Mouse (Mus musculus) kidney, adult 2 months (tissue): Measurements from ENCODE around the gene Faiml. TPM values are rescaled to one million over a fixed set of nuclear protein-coding genes. Genes with fewer than 3 reads are reported as not detected.

ENCODE experiments used
- DNase-seq: peaks from one replicate; pipeline ENCODE4 v3.0.0; 2021
- H3K27ac ChIP-seq: fragments of 200-500 bp; 2 replicates; pipeline ENCODE4 v1.5.1; 2012; ENCODE audit warnings: low read depth, low read length, control low read depth, inconsistent platforms; ENCODE audit not compliant: insufficient read depth
- H3K27me3 ChIP-seq: fragments of 200-500 bp; replicated peaks from 2 replicates; pipeline ENCODE4 v1.6.1; 2012; ENCODE audit warnings: mild to moderate bottlenecking, moderate library complexity, low read length, inconsistent platforms; ENCODE audit not compliant: control insufficient read depth, insufficient read depth
- H3K36me3 ChIP-seq: fragments of 200-500 bp; 2 replicates; pipeline ENCODE4 v1.6.1; 2012; ENCODE audit warnings: mild to moderate bottlenecking, moderate library complexity, low read length, inconsistent platforms; ENCODE audit not compliant: control insufficient read depth, insufficient read depth
- H3K4me1 ChIP-seq: fragments of 200-500 bp; 2 replicates; pipeline ENCODE4 v1.6.1; 2011; ENCODE audit warnings: low read length; ENCODE audit not compliant: control insufficient read depth, insufficient read depth
- H3K4me3 ChIP-seq: fragments of 200-500 bp; 2 replicates; pipeline ENCODE4 v1.5.1; 2011; ENCODE audit warnings: mild to moderate bottlenecking, low read depth, low read length, control low read depth; ENCODE audit not compliant: insufficient read depth
- CTCF ChIP-seq: fragments of 200-500 bp; conservative IDR thresholded peaks from 2 replicates; pipeline ENCODE4 v1.5.1; 2011; ENCODE audit warnings: low read depth, mild to moderate bottlenecking, control low read depth, low read length, moderate library complexity, mixed read lengths; ENCODE audit not compliant: insufficient read depth, insufficient read length
- POLR2A ChIP-seq: fragments of 200-500 bp; IDR thresholded peaks from one replicate; pipeline ENCODE4 v1.6.1; 2011; ENCODE audit warnings: low read depth, low read length, control low read depth
- WGBS: fragments of 180-500 bp; shearing (Covaris S2); methylation state at CpG from one replicate; pipeline ENCODE4 v1.1.7; 2018; 5-methylcytosine and 5-hydroxymethylcytosine counted together
- polyA plus RNA-seq: library from polyadenylated mRNA; depleted of rRNA; stranded (reverse); fragments of >200 nt; gene quantifications from 2 replicates; pipeline ENCODE4 v1.2.3, GENCODE M21; 2012; rRNA removed

Gene Faiml
- polyA plus RNA-seq: not detected in 2 replicates

DNA sequence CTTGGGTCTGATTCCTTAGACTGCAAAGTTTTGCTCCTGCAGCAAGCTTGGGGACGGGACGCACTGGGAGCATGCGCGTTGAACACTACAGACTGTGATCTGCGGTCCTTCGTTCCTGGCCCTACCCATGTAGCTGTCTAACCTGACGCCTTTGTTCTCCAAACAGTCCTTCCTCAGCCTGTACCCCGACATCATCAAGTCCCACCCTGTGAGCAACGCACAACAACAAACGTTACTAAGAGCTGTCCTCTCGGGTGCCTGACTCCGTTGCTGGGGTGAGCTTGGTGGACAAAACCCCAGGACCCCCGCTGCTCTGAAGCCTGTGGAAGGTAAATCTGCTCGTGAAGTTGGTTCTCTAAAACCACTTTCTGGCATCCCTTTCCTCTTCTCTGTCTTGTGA is at the start of gene Faiml:
Faiml (minus strand) TSS at position 101 of the 400 bp plus-strand sequence.
- Histone ChIP-seq H3K4me1 (no peaks in the 10 kb centered on the region), H3K27ac (no peak within 1 kb of the TSS), H3K36me3 (no peaks in the 10 kb centered on the region), H3K27me3 (no peaks in the 10 kb centered on the region), H3K4me3 (no peak within 1 kb of the TSS)
- 88% methylated on average over 14 of the region's 14 CpGs for WGBS
- no peak for TF ChIP-seq POLR2A
- TF ChIP-seq CTCF: no peak
- DNase-seq: no peak

DNA sequence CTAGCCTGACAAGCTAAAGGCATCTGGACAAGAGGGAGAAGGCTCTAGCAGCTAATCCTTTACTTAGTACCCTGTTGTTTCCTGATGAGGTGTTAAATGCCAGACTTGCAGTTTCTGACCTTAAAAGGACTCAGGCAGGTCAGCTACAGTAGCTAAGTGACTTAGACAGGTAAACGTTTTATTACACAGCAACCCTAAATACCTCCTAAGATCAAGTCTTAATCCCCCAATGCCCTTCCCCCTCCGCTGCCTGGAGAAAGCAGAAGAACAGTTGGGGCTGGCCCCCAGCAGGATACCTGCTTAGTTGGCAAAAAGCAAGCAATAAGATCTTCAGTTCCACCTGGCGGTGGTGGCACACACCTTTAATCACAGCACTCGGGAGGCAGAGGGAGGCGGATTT is 21.9 kb upstream of the Faiml start:
- DNase-seq: no peak
- 79% methylated on average over 5 of the region's 5 CpGs for WGBS
- no peaks in the 10 kb centered on the region for H3K27me3 ChIP-seq
- no peak overlapping the region for H3K4me3 ChIP-seq
- H3K4me1 ChIP-seq: no peaks in the 10 kb centered on the region
- no peaks in the 10 kb centered on the region; the same call in 1 of the 2 replicates for H3K36me3 ChIP-seq
- TF ChIP-seq CTCF (no peak), POLR2A (no peak)
- no peak overlapping the region for H3K27ac ChIP-seq

- TF ChIP-seq CTCF (no peak), POLR2A (no peak)
- H3K4me1 ChIP-seq: no peaks in the 10 kb centered on the region
- WGBS: 91% methylated on average over 3 of the region's 3 CpGs
These were observed 19.8 kb upstream of the Faiml start for GRCm38 (mm10) chr9:99256821-99257220.

DNA sequence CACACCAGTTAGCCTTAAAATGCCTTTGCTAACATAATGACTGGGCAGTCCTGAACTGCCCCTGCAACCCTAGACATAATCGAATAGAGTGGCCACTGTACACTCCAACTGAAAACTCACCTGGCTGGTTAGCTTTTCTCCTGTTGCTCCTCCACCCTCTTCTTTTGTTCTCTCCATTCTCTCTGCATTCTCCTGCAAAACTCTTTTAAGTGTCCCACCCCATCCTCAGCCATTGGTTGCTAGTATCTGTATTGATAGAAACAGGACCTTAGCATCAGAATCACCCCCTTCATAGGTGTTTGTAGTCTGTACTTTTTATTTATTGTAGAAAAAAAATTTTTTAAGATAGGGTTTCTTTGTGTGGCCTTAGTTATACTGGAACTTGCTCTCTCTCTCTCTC is 19.2 kb upstream of the Faiml start:
- DNase-seq: no peak
- H3K36me3 ChIP-seq: no peaks in the 10 kb centered on the region; the same call in 1 of the 2 replicates
- no peak for TF ChIP-seq POLR2A
- TF ChIP-seq CTCF: no peak
- WGBS: 100% methylated on average over 1 of the region's 1 CpGs
- no peak overlapping the region for H3K27ac ChIP-seq
- H3K4me3 ChIP-seq: no peak overlapping the region
- H3K4me1 ChIP-seq: no peaks in the 10 kb centered on the region
- H3K27me3 ChIP-seq: no peaks in the 10 kb centered on the region

More at GRCm38 (mm10) chr9:99256821-99257220, 19.8 kb upstream of the Faiml start:
- Histone ChIP-seq H3K36me3 (no peaks in the 10 kb centered on the region; the same call in 1 of the 2 replicates), H3K27ac (no peak overlapping the region), H3K4me3 (no peak overlapping the region), H3K27me3 (no peaks in the 10 kb centered on the region)
- DNase-seq: no peak

DNA sequence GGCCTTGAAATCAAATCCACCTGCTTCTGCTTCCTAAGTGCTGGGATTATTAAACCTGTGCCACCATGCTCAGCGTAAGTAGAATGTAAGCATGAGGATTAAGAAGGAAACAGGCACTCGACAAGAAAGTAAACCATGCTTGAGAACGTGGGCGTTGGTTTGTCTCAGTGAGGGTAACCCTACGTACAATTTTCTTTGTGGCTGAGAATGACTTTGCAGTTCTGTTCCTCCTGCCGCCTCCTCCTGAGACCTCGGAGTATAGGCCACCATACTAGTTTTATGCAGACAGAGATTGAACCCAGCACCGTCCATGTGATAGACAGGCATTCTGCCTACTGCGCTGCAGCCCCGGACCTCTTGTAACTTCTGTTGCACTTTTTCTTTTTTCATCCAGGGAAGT is 16.8 kb upstream of the Faiml start:
- H3K36me3 ChIP-seq: no peaks in the 10 kb centered on the region; the same call in 1 of the 2 replicates
- H3K4me3 ChIP-seq: no peak overlapping the region
- TF ChIP-seq CTCF (no peak), POLR2A (no peak)
- WGBS: 94% methylated on average over 10 of the region's 10 CpGs
- H3K4me1 ChIP-seq: no peaks in the 10 kb centered on the region
- no peak overlapping the region for H3K27ac ChIP-seq
- H3K27me3 ChIP-seq: no peaks in the 10 kb centered on the region
- no peak for DNase-seq

DNA sequence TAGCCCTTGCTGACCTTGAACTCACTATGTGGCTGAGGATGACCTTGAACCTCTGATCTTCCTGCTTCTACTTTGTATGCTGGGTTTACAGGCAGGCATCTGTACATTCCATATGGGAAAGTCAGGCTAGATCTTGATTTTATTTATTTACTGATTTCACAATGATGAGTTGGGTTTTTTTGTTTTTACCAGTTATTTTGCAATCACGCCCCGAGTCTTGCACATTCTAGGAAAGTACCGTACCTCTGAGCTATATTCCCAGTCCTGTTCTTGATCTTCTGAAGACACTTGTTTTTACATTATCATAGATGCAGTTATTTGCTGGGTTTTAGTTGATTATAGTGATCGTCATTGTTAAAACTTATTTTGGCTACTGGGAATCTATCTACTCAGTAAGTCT is 11.9 kb upstream of the Faiml start:
- DNase-seq: no peak
- TF ChIP-seq CTCF (no peak), POLR2A (no peak)
- WGBS: 94% methylated on average over 4 of the region's 4 CpGs

DNA sequence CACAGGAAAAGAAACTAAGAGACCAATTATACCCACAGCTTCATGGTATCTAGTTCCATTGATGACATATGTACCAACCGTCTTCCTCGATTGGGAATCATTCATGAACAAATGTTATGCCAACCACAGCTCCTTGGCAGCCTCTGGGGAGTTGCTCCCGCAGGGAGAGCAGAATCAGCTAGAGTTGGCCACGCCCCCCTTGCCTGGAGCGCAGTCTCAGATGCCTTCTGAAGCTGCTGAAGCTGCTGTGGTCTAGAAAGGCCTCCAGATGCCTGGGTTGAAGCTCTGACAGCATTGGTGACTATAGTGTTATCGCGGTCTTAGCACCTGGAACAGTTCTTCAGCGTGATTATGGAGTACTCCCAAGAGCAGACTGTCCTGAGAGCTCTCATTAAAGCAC is 11.3 kb upstream of the Faiml start:
- WGBS: 61% methylated on average over 8 of the region's 8 CpGs
- no peaks in the 10 kb centered on the region for H3K36me3 ChIP-seq
- no peak for DNase-seq
- TF ChIP-seq POLR2A: no peak
- TF ChIP-seq CTCF: no peak
- no peak overlapping the region for H3K27ac ChIP-seq
- no peak overlapping the region for H3K4me3 ChIP-seq
- H3K27me3 ChIP-seq: no peaks in the 10 kb centered on the region
- no peaks in the 10 kb centered on the region; the same call in 1 of the 2 replicates for H3K4me1 ChIP-seq

More for the DNA sequence above, 11.9 kb upstream of the Faiml start:
- H3K4me3 ChIP-seq: no peak overlapping the region
- no peaks in the 10 kb centered on the region for H3K27me3 ChIP-seq
- H3K4me1 ChIP-seq: no peaks in the 10 kb centered on the region; the same call in 1 of the 2 replicates
- no peaks in the 10 kb centered on the region for H3K36me3 ChIP-seq
- no peak overlapping the region for H3K27ac ChIP-seq
